Mouse (Mus musculus) liver, embryonic 11.5 days (tissue): ENCODE results near the gene Capn11. TPM values are rescaled to one million over a fixed set of nuclear protein-coding genes. Genes with fewer than 3 reads are reported as not detected.

Experiments used
- ATAC-seq: fragments of 200-750 bp; cut with Nextera tagmentation; replicated peaks from 2 replicates; pipeline ENCODE4 v1.8.0; 2017; ENCODE audit warnings: moderate number of reproducible peaks, mild to moderate bottlenecking, moderate TSS enrichment, moderate library complexity; ENCODE audit not compliant: low FRiP score
- DNase-seq: peaks from one replicate; pipeline ENCODE4 v3.0.0-alpha.2; 2017; ENCODE audit warnings: low spot score
- H3K27ac ChIP-seq: fragments of 300-500 bp; sonication (generic); 2 replicates; pipeline ENCODE4 v1.5.1; 2014; ENCODE audit warnings: mild to moderate bottlenecking, low read depth, low read length, control low read depth
- H3K27me3 ChIP-seq: fragments of 300-500 bp; sonication (generic); replicated peaks from 2 replicates; pipeline ENCODE4 v1.6.1; 2014; ENCODE audit warnings: low read length, mixed read lengths; ENCODE audit not compliant: control insufficient read depth, insufficient read depth
- H3K36me3 ChIP-seq: fragments of 300-500 bp; sonication (generic); 2 replicates; pipeline ENCODE4 v1.6.1; 2014; ENCODE audit warnings: mild to moderate bottlenecking, low read length, moderate library complexity, mixed read lengths; ENCODE audit not compliant: control insufficient read depth, insufficient read depth
- H3K4me1 ChIP-seq: fragments of 300-500 bp; sonication (generic); replicated peaks from 2 replicates; pipeline ENCODE4 v1.6.1; 2014; ENCODE audit warnings: low read length, mixed read lengths; ENCODE audit not compliant: control insufficient read depth, insufficient read depth
- H3K4me2 ChIP-seq: fragments of 300-500 bp; sonication (generic); 2 replicates; pipeline ENCODE4 v1.6.1; 2014; ENCODE audit warnings: mild to moderate bottlenecking, control low read depth, moderate library complexity
- H3K4me3 ChIP-seq: fragments of 300-500 bp; sonication (generic); 2 replicates; pipeline ENCODE4 v1.5.1; 2014; ENCODE audit warnings: low read depth, low read length, control low read depth
- H3K9ac ChIP-seq: fragments of 300-500 bp; sonication (generic); 2 replicates; pipeline ENCODE4 v1.6.1; 2014; ENCODE audit warnings: low read depth, low read length, control low read depth
- H3K9me3 ChIP-seq: fragments of 300-500 bp; sonication (generic); 2 replicates; pipeline ENCODE4 v1.6.1; 2016; ENCODE audit warnings: low read length, inconsistent platforms, mixed read lengths; ENCODE audit not compliant: control insufficient read depth
- WGBS: fragments of 180-500 bp; shearing (Covaris S2); extraction: QIAGEN DNeasy Blood & Tissue Kit; methylation state at CpG from one replicate; pipeline ENCODE4 v1.1.7; 2014; 5-methylcytosine and 5-hydroxymethylcytosine counted together
- polyA plus RNA-seq: library from polyadenylated mRNA; unstranded; fragments of >200 nt; fragmentation: Nextera tagmentation; extraction: Ambion mirVana; gene quantifications from 2 replicates; pipeline ENCODE4 v1.2.1, GENCODE M21; 2014

Capn11 gene
- polyA plus RNA-seq, 1 experiment from 2014 or later: 0.43 TPM

- Histone ChIP-seq H3K4me1 (peaks cover 46% of the 10 kb centered on the region), H3K4me2 (no peak overlapping the region), H3K36me3 (peaks cover 42% of the 10 kb centered on the region), H3K27me3 (no peaks in the 10 kb centered on the region; the same call in 1 of the 2 replicates), H3K9ac (no peak overlapping the region), H3K27ac (no peak overlapping the region), H3K4me3 (no peak overlapping the region), H3K9me3 (no peaks in the 10 kb centered on the region)
- no peak for DNase-seq
- 98% methylated on average over 7 of the region's 7 CpGs for WGBS
- ATAC-seq: no peak
Measured at GRCm38 (mm10) chr17:45589236-45589635, 69.9 kb downstream of the Capn11 start.

- ATAC-seq (no peak), DNase-seq (no peak)
- no peak overlapping the region for H3K9ac ChIP-seq
- H3K27ac ChIP-seq: no peak overlapping the region
- H3K4me2 ChIP-seq: no peak overlapping the region
- no peak overlapping the region for H3K4me3 ChIP-seq
- no peaks in the 10 kb centered on the region for H3K9me3 ChIP-seq
- H3K36me3 ChIP-seq: peaks cover 42% of the 10 kb centered on the region
- WGBS: 91% methylated on average over 7 of the region's 7 CpGs
- H3K4me1 ChIP-seq: peaks cover 43% of the 10 kb centered on the region
- H3K27me3 ChIP-seq: no peaks in the 10 kb centered on the region; the same call in 1 of the 2 replicates
Measured at GRCm38 (mm10) chr17:45588370-45588769, 70.8 kb downstream of the Capn11 start.

GRCm38 (mm10) chr17:45586449-45586837, 72.7 kb downstream of the Capn11 start:
- WGBS: 90% methylated on average over 3 of the region's 3 CpGs
- ATAC-seq: no peak
- Histone ChIP-seq H3K4me3 (no peak overlapping the region), H3K9me3 (no peaks in the 10 kb centered on the region), H3K4me2 (no peak overlapping the region), H3K27ac (no peak overlapping the region), H3K27me3 (no peaks in the 10 kb centered on the region), H3K4me1 (peaks cover 38% of the 10 kb centered on the region), H3K36me3 (peaks cover 42% of the 10 kb centered on the region), H3K9ac (no peak overlapping the region)
- DNase-seq: no peak

- Histone ChIP-seq H3K9me3 (no peaks in the 10 kb centered on the region), H3K36me3 (peaks cover 42% of the 10 kb centered on the region), H3K27me3 (no peaks in the 10 kb centered on the region), H3K4me3 (no peak overlapping the region), H3K27ac (peak overlapping the region; percentile 60), H3K9ac (peak overlapping the region; percentile 17; the same call in 1 of the 2 replicates), H3K4me1 (peaks cover 41% of the 10 kb centered on the region), H3K4me2 (0 out of 2 replicates have a peak overlapping the region, but pooled peaks have one; percentile 16)
- 72% methylated on average over 23 of the region's 23 CpGs for WGBS
- DNase-seq (no peak), ATAC-seq (no peak)
Measured at GRCm38 (mm10) chr17:45585725-45586448, 73.2 kb downstream of the Capn11 start.

- Histone ChIP-seq H3K4me3 (no peak overlapping the region), H3K4me2 (peak overlapping the region; percentile 16; the same call in 1 of the 2 replicates)
Measured at GRCm38 (mm10) chr17:45584939-45585678, 74.0 kb downstream of the Capn11 start.

GRCm38 (mm10) chr17:45584096-45584896, 74.8 kb downstream of the Capn11 start:
- Histone ChIP-seq H3K4me2 (peak overlapping the region; percentile 1; the same call in 1 of the 2 replicates), H3K4me1 (peaks cover 44% of the 10 kb centered on the region), H3K9me3 (no peaks in the 10 kb centered on the region), H3K36me3 (peaks cover 32% of the 10 kb centered on the region), H3K27me3 (no peaks in the 10 kb centered on the region), H3K9ac (peak overlapping the region; percentile 42; the same call in 1 of the 2 replicates), H3K27ac (peak overlapping the region; percentile 71), H3K4me3 (no peak overlapping the region)
- WGBS: 54% methylated on average over 12 of the region's 12 CpGs
- DNase-seq (no peak), ATAC-seq (no peak)

More at GRCm38 (mm10) chr17:45584939-45585678, 74.0 kb downstream of the Capn11 start:
- DNase-seq (peak; percentile 79), ATAC-seq (peak; percentile 52)
- peaks cover 41% of the 10 kb centered on the region for H3K4me1 ChIP-seq
- H3K36me3 ChIP-seq: peaks cover 40% of the 10 kb centered on the region
- no peaks in the 10 kb centered on the region for H3K27me3 ChIP-seq
- no peaks in the 10 kb centered on the region for H3K9me3 ChIP-seq
- peak overlapping the region; percentile 71 for H3K27ac ChIP-seq
- peak overlapping the region; percentile 42; the same call in 1 of the 2 replicates for H3K9ac ChIP-seq
- 31% methylated on average over 14 of the region's 14 CpGs for WGBS

GRCm38 (mm10) chr17:45582715-45583355, 76.3 kb downstream of the Capn11 start:
- peak overlapping the region; percentile 69 for H3K27ac ChIP-seq

GRCm38 (mm10) chr17:45582188-45582587, 76.9 kb downstream of the Capn11 start:
- WGBS: 57% methylated on average over 6 of the region's 6 CpGs
- peak; percentile 66 for ATAC-seq

More at GRCm38 (mm10) chr17:45582715-45583355, 76.3 kb downstream of the Capn11 start:
- no peaks in the 10 kb centered on the region for H3K9me3 ChIP-seq
- H3K4me1 ChIP-seq: peaks cover 48% of the 10 kb centered on the region
- DNase-seq (no peak), ATAC-seq (no peak)
- peak overlapping the region; percentile 11 for H3K4me2 ChIP-seq
- H3K36me3 ChIP-seq: peaks cover 17% of the 10 kb centered on the region
- WGBS: 51% methylated on average over 6 of the region's 6 CpGs
- H3K4me3 ChIP-seq: no peak overlapping the region
- no peaks in the 10 kb centered on the region for H3K27me3 ChIP-seq
- no peak overlapping the region for H3K9ac ChIP-seq

More at GRCm38 (mm10) chr17:45582188-45582587, 76.9 kb downstream of the Capn11 start:
- no peaks in the 10 kb centered on the region for H3K27me3 ChIP-seq
- no peak for DNase-seq
- H3K4me2 ChIP-seq: peak overlapping the region; percentile 11
- peak overlapping the region; percentile 84 for H3K27ac ChIP-seq
- no peak overlapping the region for H3K4me3 ChIP-seq
- H3K9me3 ChIP-seq: no peaks in the 10 kb centered on the region
- no peak overlapping the region; the same call in 1 of the 2 replicates for H3K9ac ChIP-seq
- peaks cover 12% of the 10 kb centered on the region for H3K36me3 ChIP-seq
- peaks cover 48% of the 10 kb centered on the region for H3K4me1 ChIP-seq
